Mouse (Mus musculus) limb, embryonic 14.5 days (tissue): ENCODE measurements at regions not wholly inside any gene's neighbourhood (a gene's known extent, or its start where the extent isn't known, plus 50 kb on each side); places are given as distances from the start of the nearest gene placed in this dataset.

Experiments used
- ATAC-seq: fragments of 200-750 bp; cut with Nextera tagmentation; 2 replicates; pipeline ENCODE4 v1.8.0; 2017; ENCODE audit warnings: low read depth, moderate number of reproducible peaks, moderate TSS enrichment; ENCODE audit not compliant: low FRiP score
- DNase-seq: peaks from one replicate; pipeline ENCODE4 v3.0.0-alpha.2; 2015; ENCODE audit warnings: low spot score
- H3K27ac ChIP-seq: fragments of 300-500 bp; sonication (generic); replicated peaks from 2 replicates; pipeline ENCODE4 v1.5.1; 2014; ENCODE audit warnings: low read depth, mild to moderate bottlenecking, low read length, moderate library complexity, mixed read lengths
- H3K27me3 ChIP-seq: fragments of 300-500 bp; sonication (generic); 2 replicates; pipeline ENCODE4 v1.6.1; 2014; ENCODE audit warnings: low read length, mixed read lengths; ENCODE audit not compliant: control insufficient read depth, insufficient read depth
- H3K36me3 ChIP-seq: fragments of 300-500 bp; sonication (generic); 2 replicates; pipeline ENCODE4 v1.6.1; 2014; ENCODE audit warnings: mild to moderate bottlenecking, low read length, moderate library complexity, mixed read lengths; ENCODE audit not compliant: control insufficient read depth, insufficient read depth
- H3K4me1 ChIP-seq: fragments of 300-500 bp; sonication (generic); 2 replicates; pipeline ENCODE4 v1.6.1; 2014; ENCODE audit warnings: antibody characterized with exemption, low read length, mixed read lengths; ENCODE audit not compliant: control insufficient read depth, insufficient read depth
- H3K4me2 ChIP-seq: fragments of 300-500 bp; sonication (generic); replicated peaks from 2 replicates; pipeline ENCODE4 v1.6.1; 2014; ENCODE audit warnings: low read depth, mild to moderate bottlenecking, low read length, moderate library complexity; ENCODE audit not compliant: severe bottlenecking
- H3K4me3 ChIP-seq: fragments of 300-500 bp; sonication (generic); replicated peaks from 2 replicates; pipeline ENCODE4 v1.5.1; 2014; ENCODE audit warnings: low read length
- H3K9ac ChIP-seq: fragments of 300-500 bp; sonication (generic); 2 replicates; pipeline ENCODE4 v1.6.1; 2014; ENCODE audit warnings: mild to moderate bottlenecking, low read depth, low read length, moderate library complexity; ENCODE audit not compliant: severe bottlenecking
- H3K9me3 ChIP-seq: fragments of 300-500 bp; sonication (generic); 2 replicates; pipeline ENCODE4 v1.6.1; 2016; ENCODE audit warnings: low read length; ENCODE audit not compliant: control insufficient read depth
- POLR2A ChIP-seq: fragments of 200-500 bp; IDR thresholded peaks from 2 replicates; pipeline ENCODE4 v1.8.0; 2012; ENCODE audit warnings: inconsistent platforms, mild to moderate bottlenecking, moderate library complexity, borderline replicate concordance; ENCODE audit not compliant: insufficient read depth, insufficient read length; ENCODE audit errors: extremely low read depth
- WGBS: fragments of 180-500 bp; shearing (Covaris S2); extraction: QIAGEN DNeasy Blood & Tissue Kit; methylation state at CpG from one replicate; pipeline ENCODE4 v1.1.7; 2014; 5-methylcytosine and 5-hydroxymethylcytosine counted together

- Histone ChIP-seq H3K36me3 (no peaks in the 10 kb centered on the region), H3K27ac (no peak overlapping the region), H3K9me3 (no peaks in the 10 kb centered on the region), H3K27me3 (no peaks in the 10 kb centered on the region), H3K4me1 (peaks cover 10% of the 10 kb centered on the region; the same call in 1 of the 2 replicates), H3K9ac (no peak overlapping the region), H3K4me3 (no peak overlapping the region), H3K4me2 (no peak overlapping the region)
- WGBS = 79% methylated on average over 4 of the region's 4 CpGs
- TF ChIP-seq POLR2A = no peak
- ATAC-seq (no peak), DNase-seq (no peak)
Measured at GRCm38 (mm10) chr5:41563441-41563840, 144.5 kb downstream of the Rab28 start.

GRCm38 (mm10) chr5:41562299-41562698, 145.7 kb downstream of the Rab28 start:
- peaks cover 10% of the 10 kb centered on the region; the same call in 1 of the 2 replicates for H3K4me1 ChIP-seq
- peak; percentile 67 for DNase-seq
- H3K4me3 ChIP-seq = no peak overlapping the region
- 12% methylated on average over 1 of the region's 1 CpGs for whole genome bisulfite sequencing
- H3K9ac ChIP-seq = no peak overlapping the region
- H3K27ac ChIP-seq = no peak overlapping the region
- peak; percentile 70 for ATAC-seq
- H3K27me3 ChIP-seq = no peaks in the 10 kb centered on the region
- no peaks in the 10 kb centered on the region for H3K36me3 ChIP-seq
- no peak for TF ChIP-seq POLR2A
- H3K4me2 ChIP-seq = no peak overlapping the region
- H3K9me3 ChIP-seq = no peaks in the 10 kb centered on the region

GRCm38 (mm10) chr5:41556700-41557309, 151.2 kb downstream of the Rab28 start:
- no peak for TF ChIP-seq POLR2A
- DNase-seq (no peak), ATAC-seq (no peak)
- no peaks in the 10 kb centered on the region for H3K27me3 ChIP-seq
- no peaks in the 10 kb centered on the region for H3K9me3 ChIP-seq
- no peaks in the 10 kb centered on the region for H3K36me3 ChIP-seq
- H3K27ac ChIP-seq = no peak overlapping the region
- 45% methylated on average over 24 of the region's 24 CpGs for WGBS
- H3K4me3 ChIP-seq = peak overlapping the region; percentile 7; the same call in 1 of the 2 replicates
- H3K4me2 ChIP-seq = peak overlapping the region; percentile 37
- no peaks in the 10 kb centered on the region for H3K4me1 ChIP-seq
- peak overlapping the region; percentile 36 for H3K9ac ChIP-seq

- Histone ChIP-seq H3K4me1 (no peaks in the 10 kb centered on the region), H3K27me3 (no peaks in the 10 kb centered on the region), H3K36me3 (no peaks in the 10 kb centered on the region), H3K27ac (no peak overlapping the region), H3K9me3 (no peaks in the 10 kb centered on the region), H3K4me3 (no peak overlapping the region), H3K9ac (no peak overlapping the region), H3K4me2 (no peak overlapping the region)
- no peak for ATAC-seq
- 84% methylated on average over 3 of the region's 3 CpGs for WGBS
- no peak for TF ChIP-seq POLR2A
- no peak for DNase-seq
Measured at GRCm38 (mm10) chr5:41554312-41554711, 153.6 kb downstream of the Rab28 start.

- ATAC-seq (no peak), DNase-seq (no peak)
- Histone ChIP-seq H3K27me3 (no peaks in the 10 kb centered on the region), H3K4me3 (no peak overlapping the region), H3K27ac (no peak overlapping the region), H3K4me2 (no peak overlapping the region), H3K4me1 (no peaks in the 10 kb centered on the region), H3K9me3 (no peaks in the 10 kb centered on the region), H3K9ac (no peak overlapping the region), H3K36me3 (no peaks in the 10 kb centered on the region)
- no peak for TF ChIP-seq POLR2A
- 82% methylated on average over 2 of the region's 2 CpGs for WGBS
Measured at GRCm38 (mm10) chr5:41550063-41550462, 157.9 kb downstream of the Rab28 start.
